Comparison of ENCODE assay signal across 11 mouse cellular contexts in the genomic region with DNA sequence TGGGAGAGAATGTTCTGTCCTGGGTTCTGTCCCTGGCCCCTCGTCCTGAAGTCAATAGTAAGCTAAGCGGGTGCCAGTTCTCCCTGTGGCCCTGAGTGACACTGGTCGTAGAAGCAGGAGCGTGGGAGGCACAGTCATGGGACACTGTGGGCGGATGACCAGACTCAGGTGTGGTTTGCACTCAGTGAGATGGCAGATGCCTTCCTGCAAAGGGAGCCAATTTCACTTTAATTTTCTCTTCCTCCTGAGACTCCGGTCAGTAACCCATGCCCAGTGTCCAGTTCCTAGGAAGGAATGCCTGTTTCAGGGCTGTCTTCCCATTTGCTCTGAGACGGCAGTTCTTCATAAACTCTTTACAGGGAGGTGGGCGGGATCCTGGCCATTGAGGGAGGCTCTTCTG. TPM values are rescaled to one million over a fixed set of nuclear protein-coding genes. Genes with fewer than 3 reads are reported as not detected.
DNase-seq lines count a peak whose midpoint lies in the region; ATAC-seq lines count a peak whose summit lies in the region.
"Had no signal": no experiment of that assay in that cellular context is flagged by ENCODE, and none has a peak within 500 bp of the region (broad histone marks: within the 10 kb centered on the region; RNA-seq: fewer than 3 reads in every experiment).

No protein-coding gene starts in this region.

- DNase-seq in liver, embryonic 11.5 days (ENCODE audit: low spot score): no peak
- peak; percentile 30 to 62 for DNase-seq in kidney, postnatal 25 days
- DNase-seq in c-Kit-positive CD71-positive TER-119-positive erythroid progenitor cells, embryonic 14.5 days (ENCODE audit: low spot score): no peak
- DNase-seq: cerebellum, postnatal 14 days; thymus, postnatal 14 days had no signal

- WGBS in liver, embryonic 12.5 days (ENCODE audit: insufficient replicate concordance): 61% methylated on average over 8 of the region's 8 CpGs
- 76% methylated on average over 8 of the region's 8 CpGs for WGBS in liver, embryonic 11.5 days
- WGBS in stomach, embryonic 14.5 days: 44% methylated on average over 8 of the region's 8 CpGs
- WGBS in heart, embryonic 12.5 days: 78% methylated on average over 8 of the region's 8 CpGs

- H3K27me3 ChIP-seq in liver, embryonic 12.5 days (replicated peaks): no peaks in the 10 kb centered on the region
- H3K27me3 ChIP-seq in liver, embryonic 11.5 days (replicated peaks; ENCODE audit: control insufficient read depth, insufficient read depth, low read length): no peaks in the 10 kb centered on the region
- no peaks in the 10 kb centered on the region for H3K27me3 ChIP-seq in stomach, embryonic 14.5 days (ENCODE audit: control insufficient read depth, insufficient read depth, low read length)
- no peaks in the 10 kb centered on the region for H3K27me3 ChIP-seq in heart, embryonic 12.5 days (replicated peaks)
- H3K27me3 ChIP-seq: Patski had no signal

- H3K4me2 ChIP-seq in liver, embryonic 12.5 days: no peak overlapping the region
- H3K4me2 ChIP-seq in liver, embryonic 11.5 days: no peak overlapping the region
- H3K4me2 ChIP-seq in stomach, embryonic 14.5 days (replicated peaks; ENCODE audit: low read depth, low read length): no peak overlapping the region
- H3K4me2 ChIP-seq in heart, embryonic 12.5 days: no peak overlapping the region

- H3K9me3 ChIP-seq in liver, embryonic 12.5 days (replicated peaks): no peaks in the 10 kb centered on the region
- H3K9me3 ChIP-seq in liver, embryonic 11.5 days (ENCODE audit: control insufficient read depth, low read length): no peaks in the 10 kb centered on the region
- no peaks in the 10 kb centered on the region for H3K9me3 ChIP-seq in stomach, embryonic 14.5 days (ENCODE audit: control insufficient read depth, low read depth, low read length)
- H3K9me3 ChIP-seq in heart, embryonic 12.5 days (replicated peaks): peaks cover 3% of the 10 kb centered on the region; the same call in 1 of the 2 replicates

- no peak for ATAC-seq in liver, embryonic 12.5 days
- ATAC-seq in liver, embryonic 11.5 days (replicated peaks; ENCODE audit: low FRiP score): no peak
- peak; percentile 29 for ATAC-seq in activated CD4-positive, CD25-positive, alpha-beta regulatory T cell, adult 4 months
- no peak for ATAC-seq in stomach, embryonic 14.5 days (ENCODE audit: insufficient number of reproducible peaks, insufficient read depth, low FRiP score, low read depth)
- no peak for ATAC-seq in heart, embryonic 12.5 days (ENCODE audit: insufficient number of reproducible peaks, low FRiP score)
- ATAC-seq: Patski had no signal

- H3K9ac ChIP-seq in liver, embryonic 12.5 days: no peak overlapping the region
- no peak overlapping the region for H3K9ac ChIP-seq in liver, embryonic 11.5 days (ENCODE audit: low read depth, low read length)
- no peak overlapping the region for H3K9ac ChIP-seq in stomach, embryonic 14.5 days (replicated peaks; ENCODE audit: low read depth, low read length)
- H3K9ac ChIP-seq in heart, embryonic 12.5 days: no peak overlapping the region

- H3K4me3 ChIP-seq in liver, embryonic 12.5 days: no peak overlapping the region
- H3K4me3 ChIP-seq in liver, embryonic 11.5 days (ENCODE audit: low read depth, low read length): no peak overlapping the region
- H3K4me3 ChIP-seq in stomach, embryonic 14.5 days (ENCODE audit: low read depth, low read length): no peak overlapping the region
- H3K4me3 ChIP-seq in heart, embryonic 12.5 days: no peak overlapping the region
- H3K4me3 ChIP-seq: erythroblast, embryonic 14.5 days had no signal

- no peaks in the 10 kb centered on the region for H3K36me3 ChIP-seq in liver, embryonic 12.5 days
- H3K36me3 ChIP-seq in liver, embryonic 11.5 days (ENCODE audit: control insufficient read depth, insufficient read depth, low read length): no peaks in the 10 kb centered on the region
- no peaks in the 10 kb centered on the region for H3K36me3 ChIP-seq in stomach, embryonic 14.5 days (ENCODE audit: control insufficient read depth, insufficient read depth, low read length)
- no peaks in the 10 kb centered on the region for H3K36me3 ChIP-seq in heart, embryonic 12.5 days

- peaks cover 8% of the 10 kb centered on the region; the same call in 1 of the 2 replicates for H3K4me1 ChIP-seq in liver, embryonic 12.5 days
- H3K4me1 ChIP-seq in liver, embryonic 11.5 days (replicated peaks; ENCODE audit: control insufficient read depth, insufficient read depth, low read length): no peaks in the 10 kb centered on the region
- H3K4me1 ChIP-seq in stomach, embryonic 14.5 days (ENCODE audit: control insufficient read depth, insufficient read depth, low read length): peaks cover 39% of the 10 kb centered on the region
- H3K4me1 ChIP-seq in heart, embryonic 12.5 days (replicated peaks): peaks cover 24% of the 10 kb centered on the region

- peak overlapping the region; percentile 69; the same call in 1 of the 2 replicates for H3K27ac ChIP-seq in liver, embryonic 12.5 days
- H3K27ac ChIP-seq in liver, embryonic 11.5 days (ENCODE audit: low read depth, low read length): no peak overlapping the region; the same call in 1 of the 2 replicates
- peak overlapping the region; percentile 87; the same call in 1 of the 2 replicates for H3K27ac ChIP-seq in stomach, embryonic 14.5 days (ENCODE audit: low read length)
- H3K27ac ChIP-seq in heart, embryonic 12.5 days (ENCODE audit: poor library complexity, severe bottlenecking): no peak overlapping the region

RNA-seq across cellular contexts. Expression of a gene that starts 36.1 kb away (rescaled TPM):
- polyA plus RNA-seq in liver, embryonic 12.5 days (2016; fragmentation: Nextera tagmentation; extraction: Ambion mirVana): 4.0 and 4.2 TPM in 2 replicates
- polyA plus RNA-seq in liver, embryonic 11.5 days (2014; fragmentation: Nextera tagmentation; extraction: Ambion mirVana): 5.9 and 6.1 TPM in 2 replicates
- polyA plus RNA-seq in activated CD4-positive, CD25-positive, alpha-beta regulatory T cell, adult 4 months (2017; shearing (Covaris generic)): 10 to 100 TPM; 25.8 to 27.8 TPM
- polyA plus RNA-seq in stomach, embryonic 14.5 days (2014; fragmentation: Nextera tagmentation; extraction: Ambion mirVana): 23.2 and 30.1 TPM in 2 replicates
- 15.2 and 16.2 TPM in 2 replicates for polyA plus RNA-seq in heart, embryonic 12.5 days (2016; fragmentation: Nextera tagmentation; extraction: Ambion mirVana)

Comparison
In these comparisons a context has a peak if more than half of its experiments do, and no peak if none do; other contexts are left out.
1. H3K27ac ChIP-seq: peak in liver, embryonic 12.5 days (single experiment) and stomach, embryonic 14.5 days (single experiment); none in liver, embryonic 11.5 days (single experiment) and heart, embryonic 12.5 days (single experiment).
2. DNase-seq: peak in kidney, postnatal 25 days (2 of 2); none in liver, embryonic 11.5 days (single experiment) and c-Kit-positive CD71-positive TER-119-positive erythroid progenitor cells, embryonic 14.5 days (single experiment).